1 mouse cellular context compared by ENCODE assay signal in genomic region chr11:26213643-26214042, GRCm38 (mm10). TPM values are rescaled to one million over a fixed set of nuclear protein-coding genes. Genes with fewer than 3 reads are reported as not detected.
"Had no signal": no experiment of that assay in that cellular context is flagged by ENCODE, and none has a peak within 500 bp of the region (broad histone marks: within the 10 kb centered on the region; RNA-seq: fewer than 3 reads in every experiment).

No protein-coding gene starts in this region.

RNA-seq across cellular contexts. Expression of gene 5730522E02Rik, which starts 3.1 kb away (rescaled TPM):
- total RNA-seq: monocyte, adult 5-6 weeks had no signal
